Mouse (Mus musculus): ENCODE data around the gene Mafg. TPM values are rescaled to one million over a fixed set of nuclear protein-coding genes. Genes with fewer than 3 reads are reported as not detected.

Mafg gene
- total and polyA plus RNA-seq, 3 experiments: 17.0 to 63.7 (median 29.3) TPM

DNA sequence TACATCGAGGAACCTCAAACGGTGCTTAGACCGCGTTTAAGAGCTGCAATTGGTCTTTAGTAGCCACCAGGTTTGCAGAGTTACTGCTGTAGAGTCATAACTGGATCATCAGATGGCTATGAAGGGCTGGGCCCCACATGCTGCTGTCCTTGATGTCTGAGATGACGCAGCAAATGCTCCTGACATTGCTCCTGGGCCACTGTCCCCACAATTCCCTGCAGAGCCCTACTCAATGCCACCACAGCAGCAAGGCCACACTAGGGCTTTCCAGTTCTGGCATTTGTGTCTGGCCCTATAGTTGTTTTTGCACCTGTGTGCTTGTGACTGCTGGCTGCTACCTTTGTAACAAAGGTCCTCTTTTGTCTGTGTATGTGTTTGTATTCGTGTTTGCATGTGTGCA is 10.6 kb downstream of the Mafg start:
- TF ChIP-seq UBTF (IDR thresholded peaks at IDR 0.05; ENCODE audit: low read depth, low read length) (no peak), PAX5 (IDR thresholded peaks at IDR 0.05; ENCODE audit: low read length) (no peak), SMC3 (IDR thresholded peaks at IDR 0.05; ENCODE audit: low read depth, low read length) (no peak), GABPA (IDR thresholded peaks at IDR 0.05; ENCODE audit: insufficient replicate concordance, low read depth, low read length) (no peak)
- Histone ChIP-seq H3K4me1 (ENCODE audit: control insufficient read depth in 1 of 2, insufficient read depth in 2 of 2) (peaks cover 20 to 51% of the 10 kb centered on the region in 2 experiments), H3K27ac (ENCODE audit: insufficient read depth, low read depth) (no peak overlapping the region), H3K27me3 (replicated peaks) (no peaks in the 10 kb centered on the region), H3K9ac (ENCODE audit: insufficient read depth, low read depth) (no peak overlapping the region), H3K4me2 (ENCODE audit: insufficient read depth, low read depth, poor library complexity, severe bottlenecking) (no peak overlapping the region), H3K36me3 (replicated peaks in 1 of 2; ENCODE audit: control insufficient read depth in 1 of 2, insufficient read depth in 1 of 2, low read length in 1 of 2) (peaks cover 60 to 83% of the 10 kb centered on the region in 2 experiments), H3K79me2 (replicated peaks; ENCODE audit: control insufficient read depth, extremely low read depth, insufficient read depth, poor library complexity, severe bottlenecking) (peaks cover 19% of the 10 kb centered on the region), H3K9me3 (replicated peaks; ENCODE audit: low read length) (no peaks in the 10 kb centered on the region), H3K4me3 (replicated peaks in 1 of 3; ENCODE audit: low read depth in 2 of 3, low read length in 2 of 3, poor library complexity in 1 of 3) (no peak overlapping the region)
- in situ Hi-C loops (cut with MboI; ENCODE audit: low pct_ligation_motif_present, low pct_unique_long_range_greater_than_20kb, low sequenced_read_pairs): loop anchor here (10.0 kb wide), 1 partner anchor 62 kb away; no protein-coding TSS in a partner anchor
- dilution Hi-C loops (cut with MboI; ENCODE audit: extremely low pct_ligation_motif_present, extremely low pct_unique_long_range_greater_than_20kb, low sequenced_read_pairs): no loop called here
- DNase-seq (ENCODE audit: extremely low read depth): no peak

- no peaks in the 10 kb centered on the region for H3K9me3 ChIP-seq (replicated peaks; ENCODE audit: low read length)
- no peak overlapping the region for H3K4me2 ChIP-seq (ENCODE audit: insufficient read depth, low read depth, poor library complexity, severe bottlenecking)
- H3K36me3 ChIP-seq (replicated peaks in 1 of 2; ENCODE audit: control insufficient read depth in 1 of 2, insufficient read depth in 1 of 2, low read length in 1 of 2): peaks cover 52 to 70% of the 10 kb centered on the region in 2 experiments
- peaks cover 9 to 44% of the 10 kb centered on the region in 2 experiments for H3K4me1 ChIP-seq (ENCODE audit: control insufficient read depth in 1 of 2, insufficient read depth in 2 of 2)
- no peaks in the 10 kb centered on the region for H3K27me3 ChIP-seq (replicated peaks)
- H3K9ac ChIP-seq (ENCODE audit: insufficient read depth, low read depth): no peak overlapping the region
- no peak overlapping the region for H3K27ac ChIP-seq (ENCODE audit: insufficient read depth, low read depth)
- H3K4me3 ChIP-seq (replicated peaks in 1 of 3; ENCODE audit: low read depth in 2 of 3, low read length in 2 of 3, poor library complexity in 1 of 3): no peak overlapping the region
- dilution Hi-C loops (cut with MboI; ENCODE audit: extremely low pct_ligation_motif_present, extremely low pct_unique_long_range_greater_than_20kb, low sequenced_read_pairs) (no loop called here), in situ Hi-C loops (cut with MboI; ENCODE audit: low pct_ligation_motif_present, low pct_unique_long_range_greater_than_20kb, low sequenced_read_pairs) (loop anchor here (10.0 kb wide), 1 partner anchor 65 kb away; no protein-coding TSS in a partner anchor)
- no peak for TF ChIP-seq ELF1 (IDR thresholded peaks at IDR 0.05; ENCODE audit: low read depth, low read length)
- TF ChIP-seq JUND (conservative IDR thresholded peaks at IDR 0.05; ENCODE audit: low read depth, low read length): no peak
- TF ChIP-seq NELFE (IDR thresholded peaks at IDR 0.05; ENCODE audit: low read depth, low read length): no peak
- no peak for TF ChIP-seq MXI1 (IDR thresholded peaks at IDR 0.05; ENCODE audit: low read depth, low read length)
- no peak for TF ChIP-seq GABPA (IDR thresholded peaks at IDR 0.05; ENCODE audit: insufficient replicate concordance, low read depth, low read length)
- no peak for TF ChIP-seq RCOR1 (conservative IDR thresholded peaks at IDR 0.05; ENCODE audit: low read depth, low read length)
- TF ChIP-seq ZC3H11A (IDR thresholded peaks at IDR 0.05; ENCODE audit: low read depth, low read length): no peak
- no peak for TF ChIP-seq ETS1 (conservative IDR thresholded peaks at IDR 0.05; ENCODE audit: low read depth, low read length)
- no peak for TF ChIP-seq ZNF384 (IDR thresholded peaks at IDR 0.05; ENCODE audit: low read depth, low read length)
- TF ChIP-seq MEF2A (IDR thresholded peaks at IDR 0.05; ENCODE audit: borderline replicate concordance, low read depth, low read length): no peak
- no peak for TF ChIP-seq POLR2AphosphoS2 (IDR thresholded peaks at IDR 0.05; ENCODE audit: low read depth, low read length)
- TF ChIP-seq ZKSCAN1 (IDR thresholded peaks at IDR 0.05; ENCODE audit: borderline replicate concordance, low read depth, low read length): no peak
- TF ChIP-seq MYC (IDR thresholded peaks at IDR 0.05; ENCODE audit: low read depth, low read length): no peak
- no peak for TF ChIP-seq MAFK (IDR thresholded peaks at IDR 0.05; ENCODE audit: insufficient replicate concordance, low read length)
- no peak for TF ChIP-seq MAZ (IDR thresholded peaks at IDR 0.05; ENCODE audit: low read depth, low read length)
- no peak for TF ChIP-seq PAX5 (IDR thresholded peaks at IDR 0.05; ENCODE audit: low read length)
- no peak for TF ChIP-seq POLR2A (IDR thresholded peaks at IDR 0.05; ENCODE audit: low read depth, low read length)
- TF ChIP-seq UBTF (IDR thresholded peaks at IDR 0.05; ENCODE audit: low read depth, low read length): no peak
- peaks cover 41% of the 10 kb centered on the region for H3K79me2 ChIP-seq (replicated peaks; ENCODE audit: control insufficient read depth, extremely low read depth, insufficient read depth, poor library complexity, severe bottlenecking)
- no peak for DNase-seq (ENCODE audit: extremely low read depth)
Measured at GRCm38 (mm10) chr11:120620195-120620594, 13.2 kb downstream of the Mafg start.

Measured in CH12.LX (cell line).